Mouse (Mus musculus) liver, embryonic 15.5 days (tissue): ENCODE data around the gene S100a16. TPM values are rescaled to one million over a fixed set of nuclear protein-coding genes. Genes with fewer than 3 reads are reported as not detected.

Experiments
- ATAC-seq: fragments of 200-750 bp; cut with Nextera tagmentation; 2 replicates; pipeline ENCODE4 v1.8.0; 2017; ENCODE audit warnings: moderate number of reproducible peaks, mild to moderate bottlenecking, moderate library complexity; ENCODE audit not compliant: insufficient read depth
- H3K27ac ChIP-seq: fragments of 300-500 bp; sonication (generic); replicated peaks from 2 replicates; pipeline ENCODE4 v1.5.1; 2015; ENCODE audit warnings: mild to moderate bottlenecking, inconsistent platforms
- H3K27me3 ChIP-seq: fragments of 300-500 bp; sonication (generic); 2 replicates; pipeline ENCODE4 v1.6.1; 2015; ENCODE audit warnings: mild to moderate bottlenecking, inconsistent platforms
- H3K36me3 ChIP-seq: fragments of 300-500 bp; sonication (generic); replicated peaks from 2 replicates; pipeline ENCODE4 v1.6.1; 2015; ENCODE audit warnings: moderate library complexity, mild to moderate bottlenecking, inconsistent platforms
- H3K4me1 ChIP-seq: fragments of 300-500 bp; sonication (generic); replicated peaks from 2 replicates; pipeline ENCODE4 v1.6.1; 2015; ENCODE audit warnings: inconsistent platforms
- H3K4me2 ChIP-seq: fragments of 300-500 bp; sonication (generic); 2 replicates; pipeline ENCODE4 v1.6.1; 2015; ENCODE audit warnings: moderate library complexity, mild to moderate bottlenecking, inconsistent platforms
- H3K4me3 ChIP-seq: fragments of 300-500 bp; sonication (generic); replicated peaks from 2 replicates; pipeline ENCODE4 v1.5.1; 2015; ENCODE audit warnings: mild to moderate bottlenecking, inconsistent platforms
- H3K9ac ChIP-seq: fragments of 300-500 bp; sonication (generic); 2 replicates; pipeline ENCODE4 v1.6.1; 2015; ENCODE audit warnings: moderate library complexity, mild to moderate bottlenecking, inconsistent platforms
- H3K9me3 ChIP-seq: fragments of 300-500 bp; sonication (generic); replicated peaks from 2 replicates; pipeline ENCODE4 v1.6.1; 2016; ENCODE audit warnings: inconsistent platforms
- WGBS: fragments of 180-500 bp; shearing (Covaris S2); methylation state at CpG from one replicate; pipeline ENCODE4 v1.1.7; 2015; ENCODE audit warnings: mixed read lengths; ENCODE audit not compliant: insufficient replicate concordance; 5-methylcytosine and 5-hydroxymethylcytosine counted together
- polyA plus RNA-seq: library from polyadenylated mRNA; unstranded; fragments of >200 nt; fragmentation: Nextera tagmentation; extraction: Ambion mirVana; gene quantifications from 2 replicates; pipeline ENCODE4 v1.2.1, GENCODE M21; 2015

The S100a16 gene
- 32.3 and 34.4 TPM in 2 replicates for polyA plus RNA-seq

DNA sequence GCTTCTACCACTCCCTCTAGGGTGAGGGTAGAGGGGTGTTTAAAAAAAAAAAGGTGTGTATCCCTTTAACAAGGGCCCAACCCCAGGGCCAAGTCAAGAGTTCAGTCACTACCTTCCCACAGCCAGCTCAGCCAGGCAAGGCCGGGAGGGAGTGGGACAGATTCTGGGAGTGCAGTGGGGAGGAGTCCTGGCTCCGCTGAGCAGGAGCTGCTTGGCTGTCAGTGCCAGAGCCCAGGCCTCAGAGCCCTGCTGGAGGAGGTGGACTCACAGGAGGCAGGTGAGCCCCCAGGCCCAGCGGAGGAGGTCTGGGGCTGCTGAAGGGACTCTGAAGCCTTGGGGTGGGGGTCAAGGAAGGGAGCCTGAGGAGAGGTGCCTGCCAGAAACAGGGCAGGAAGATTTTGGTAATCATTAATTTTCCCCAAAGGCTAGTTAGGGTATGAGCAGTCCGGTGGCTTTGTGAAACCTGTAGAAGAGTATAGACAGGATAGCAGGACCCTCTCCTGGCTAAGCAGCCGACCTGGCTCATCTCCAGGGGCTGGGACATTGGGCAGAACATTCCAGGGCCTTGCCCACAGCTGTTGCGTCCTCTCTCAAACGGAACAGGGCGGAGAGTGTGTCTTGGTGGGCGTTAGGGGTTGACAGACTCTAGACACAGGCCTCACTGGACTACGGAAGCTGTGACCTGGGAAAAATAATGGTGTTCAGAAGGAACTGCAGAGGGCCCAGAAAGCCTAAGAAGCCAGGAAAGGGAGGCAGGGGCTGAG is at the start of gene S100a16:
S100a16 (plus strand) TSS at position 114 of the 764 bp plus-strand sequence.
- no peaks in the 10 kb centered on the region for H3K27me3 ChIP-seq
- H3K9me3 ChIP-seq = no peaks in the 10 kb centered on the region
- H3K27ac ChIP-seq = peak within 1 kb of the TSS; percentile 49; the same call in 1 of the 2 replicates
- H3K4me3 ChIP-seq = peak within 1 kb of the TSS; percentile 30
- H3K9ac ChIP-seq = peak within 1 kb of the TSS; percentile 25; the same call in 1 of the 2 replicates
- H3K36me3 ChIP-seq = no peaks in the 10 kb centered on the region
- H3K4me1 ChIP-seq = no peaks in the 10 kb centered on the region
- 45% methylated on average over 10 of the region's 10 CpGs for WGBS
- peak within 1 kb of the TSS; percentile 48 for H3K4me2 ChIP-seq
- ATAC-seq = peak; percentile 71

DNA sequence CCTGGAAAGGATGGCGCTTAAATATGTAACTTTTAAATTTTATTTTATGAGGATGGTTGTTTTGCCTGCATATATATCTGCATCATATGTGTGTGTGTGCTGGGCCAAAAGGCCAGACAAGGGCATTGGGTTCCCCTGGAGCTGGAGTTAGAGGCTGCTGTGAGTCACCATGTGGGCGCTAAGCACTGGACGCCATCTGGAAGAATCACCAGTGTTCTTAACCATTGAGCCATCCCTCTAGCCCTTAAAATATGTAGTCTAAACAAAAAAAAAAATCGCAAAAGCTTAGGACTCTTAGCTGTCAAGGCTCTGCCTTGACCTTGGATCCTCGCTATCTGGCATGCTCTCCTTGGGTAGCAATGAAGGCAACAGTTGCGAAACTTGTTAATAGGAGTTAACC is 48.5 kb upstream of the S100a16 start:
- Histone ChIP-seq H3K9ac (no peak overlapping the region), H3K36me3 (peaks cover 58% of the 10 kb centered on the region), H3K4me1 (peaks cover 22% of the 10 kb centered on the region), H3K4me3 (no peak overlapping the region), H3K4me2 (no peak overlapping the region), H3K27ac (no peak overlapping the region), H3K27me3 (no peaks in the 10 kb centered on the region), H3K9me3 (no peaks in the 10 kb centered on the region)
- no peak for ATAC-seq
- WGBS = 83% methylated on average over 6 of the region's 6 CpGs

DNA sequence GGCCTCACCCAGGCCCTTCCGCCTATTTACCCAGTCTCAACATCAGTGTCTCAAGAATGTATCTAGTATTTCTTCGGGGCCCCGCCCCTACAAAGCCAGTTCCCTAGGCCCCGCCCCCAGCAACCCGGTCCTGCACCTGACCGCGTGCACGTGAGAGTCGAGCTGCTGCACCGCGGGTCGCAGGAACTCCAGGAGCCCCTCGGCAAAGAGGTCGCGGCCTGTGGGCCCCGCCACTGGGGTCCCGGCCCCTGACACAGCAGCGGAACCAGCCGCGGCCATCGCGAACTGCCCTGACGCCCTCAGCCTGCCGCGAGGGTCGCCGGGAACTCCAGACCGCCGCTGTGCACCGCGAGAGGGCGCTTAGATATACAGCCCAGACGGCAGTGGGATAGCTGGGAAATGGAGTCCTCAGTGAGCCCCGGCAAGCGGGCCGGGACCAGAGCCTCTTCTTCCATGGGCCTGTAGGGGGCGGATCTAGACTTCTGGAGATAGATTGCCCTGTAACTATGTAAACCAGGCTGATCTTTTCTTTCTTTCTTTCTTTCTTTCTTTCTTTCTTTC is 46.3 kb upstream of the S100a16 start, which contains the start of gene Snapin:
Snapin (minus strand) TSS at position 338 of the 561 bp plus-strand sequence.
- Histone ChIP-seq H3K36me3 (peaks cover 46% of the 10 kb centered on the region), H3K4me2 (peak within 1 kb of the TSS; percentile 73)
- WGBS = under 1% methylated on average over 37 of the region's 37 CpGs

DNA sequence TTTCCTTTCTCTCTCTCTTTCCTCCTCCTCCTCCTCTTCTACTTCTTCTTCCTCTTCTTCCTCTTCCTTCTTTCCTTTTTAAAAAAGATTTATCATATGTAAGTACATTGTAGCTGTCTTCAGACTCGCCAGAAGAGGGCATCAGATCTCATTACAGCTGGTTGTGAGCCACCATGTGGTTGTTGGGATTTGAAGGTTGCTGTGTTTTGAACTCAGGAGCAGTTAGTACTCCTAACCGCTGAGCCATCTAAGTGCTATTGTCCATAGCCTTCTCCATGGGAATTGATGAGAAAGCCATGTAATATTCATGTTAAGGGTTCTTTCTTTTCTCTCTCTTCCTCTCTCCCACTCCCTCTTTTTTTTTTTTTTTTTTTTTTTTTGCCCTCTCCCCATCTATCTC is 45.7 kb upstream of the S100a16 start:
- Histone ChIP-seq H3K9me3 (no peaks in the 10 kb centered on the region), H3K36me3 (peaks cover 46% of the 10 kb centered on the region), H3K27ac (peak overlapping the region; percentile 61; the same call in 1 of the 2 replicates), H3K27me3 (no peaks in the 10 kb centered on the region), H3K9ac (no peak overlapping the region), H3K4me3 (peak overlapping the region; percentile 24; the same call in 1 of the 2 replicates), H3K4me2 (peak overlapping the region; percentile 73), H3K4me1 (peaks cover 25% of the 10 kb centered on the region)
- peak; percentile 38 for ATAC-seq
- WGBS = 35% methylated on average over 2 of the region's 2 CpGs

More for the DNA sequence above, 46.3 kb upstream of the S100a16 start, which contains the start of gene Snapin:
- ATAC-seq = peak; percentile 99
- Histone ChIP-seq H3K9ac (peak within 1 kb of the TSS; percentile 80), H3K4me1 (peaks cover 25% of the 10 kb centered on the region), H3K27ac (peak within 1 kb of the TSS; percentile 82), H3K4me3 (peak within 1 kb of the TSS; percentile 91), H3K9me3 (no peaks in the 10 kb centered on the region), H3K27me3 (no peaks in the 10 kb centered on the region)

DNA sequence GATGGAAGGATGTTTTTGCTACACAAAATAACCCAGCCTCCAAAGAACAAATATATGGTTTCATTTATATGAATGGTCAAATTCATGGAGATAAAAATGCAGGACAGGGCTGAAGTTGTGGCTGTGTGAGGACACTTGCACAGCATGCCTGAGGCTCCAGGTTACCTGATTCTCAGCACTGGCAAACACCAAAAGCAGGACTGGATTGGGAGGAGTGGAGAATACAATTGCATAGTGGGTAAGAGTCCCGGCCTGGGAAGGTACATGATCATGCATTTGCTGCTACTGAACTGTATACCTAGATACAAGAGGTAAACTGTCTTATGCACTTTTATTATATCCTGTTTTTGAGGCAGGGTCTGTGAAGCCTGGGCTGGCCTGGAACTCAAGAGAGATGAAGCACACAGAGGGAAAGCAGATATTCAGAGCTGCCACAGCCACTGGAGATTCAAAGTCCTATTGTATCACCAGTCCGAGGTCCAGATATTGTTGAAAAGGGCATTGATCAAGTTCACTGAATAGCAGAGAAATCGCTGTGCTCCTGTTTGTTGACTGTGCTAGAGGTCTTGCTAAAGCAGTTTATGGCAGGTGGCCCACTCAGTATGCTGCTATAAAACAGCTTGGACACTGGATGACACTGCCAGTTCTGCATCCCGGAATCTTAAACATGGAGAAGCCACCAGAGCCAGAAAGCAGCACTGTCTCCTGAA is 43.1 kb upstream of the S100a16 start:
- H3K27me3 ChIP-seq = no peaks in the 10 kb centered on the region
- H3K4me1 ChIP-seq = peaks cover 25% of the 10 kb centered on the region
- ATAC-seq = no peak
- WGBS = 63% methylated on average over 4 of the region's 4 CpGs
- H3K9ac ChIP-seq = no peak overlapping the region
- peaks cover 48% of the 10 kb centered on the region for H3K36me3 ChIP-seq
- no peak overlapping the region for H3K4me3 ChIP-seq
- H3K9me3 ChIP-seq = no peaks in the 10 kb centered on the region
- no peak overlapping the region for H3K27ac ChIP-seq
- H3K4me2 ChIP-seq = no peak overlapping the region

- Histone ChIP-seq H3K36me3 (peaks cover 59% of the 10 kb centered on the region), H3K4me1 (0 out of 2 replicates have a peak, but pooled peaks cover 9% of the 10 kb centered on the region)
- no peak for ATAC-seq
These were observed 41.1 kb upstream of the S100a16 start for GRCm38 (mm10) chr3:90495850-90496525.

DNA sequence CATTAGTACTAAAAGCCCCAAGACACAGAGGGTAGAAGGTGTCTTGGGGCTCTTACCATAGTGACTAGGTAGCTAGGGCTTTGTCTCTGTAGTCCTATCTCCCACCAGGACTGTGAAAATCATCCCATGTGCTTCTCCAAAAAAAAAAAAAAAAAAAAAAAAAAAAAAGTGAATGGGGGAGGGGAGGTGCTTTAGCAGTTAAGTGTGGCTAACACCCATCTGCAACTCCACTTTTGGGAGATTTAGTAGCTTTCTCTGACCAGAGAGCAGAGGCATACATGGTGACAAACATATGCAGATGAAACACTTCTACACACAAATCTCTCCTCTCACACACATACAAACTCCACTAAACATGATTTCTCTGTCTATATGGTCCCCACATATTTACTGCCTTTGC is 39.5 kb upstream of the S100a16 start:
- H3K36me3 ChIP-seq = peaks cover 76% of the 10 kb centered on the region
- ATAC-seq = no peak
- H3K9me3 ChIP-seq = no peaks in the 10 kb centered on the region
- H3K27me3 ChIP-seq = no peaks in the 10 kb centered on the region
- no peak overlapping the region for H3K4me3 ChIP-seq
- no peak overlapping the region for H3K9ac ChIP-seq
- H3K27ac ChIP-seq = no peak overlapping the region
- no peak overlapping the region for H3K4me2 ChIP-seq
- H3K4me1 ChIP-seq = 0 out of 2 replicates have a peak, but pooled peaks cover 4% of the 10 kb centered on the region

More at GRCm38 (mm10) chr3:90495850-90496525, 41.1 kb upstream of the S100a16 start:
- Histone ChIP-seq H3K4me3 (no peak overlapping the region), H3K9ac (no peak overlapping the region), H3K27ac (no peak overlapping the region), H3K9me3 (no peaks in the 10 kb centered on the region), H3K4me2 (no peak overlapping the region), H3K27me3 (no peaks in the 10 kb centered on the region)
- 84% methylated on average over 7 of the region's 7 CpGs for WGBS

GRCm38 (mm10) chr3:90503444-90503843 is 33.6 kb upstream of the S100a16 start:
- Histone ChIP-seq H3K36me3 (peaks cover 90% of the 10 kb centered on the region), H3K27me3 (no peaks in the 10 kb centered on the region), H3K4me1 (peaks cover 15% of the 10 kb centered on the region), H3K9ac (no peak overlapping the region), H3K4me3 (no peak overlapping the region), H3K4me2 (no peak overlapping the region), H3K9me3 (no peaks in the 10 kb centered on the region), H3K27ac (no peak overlapping the region)
- WGBS = 79% methylated on average over 4 of the region's 4 CpGs
- no peak for ATAC-seq

DNA sequence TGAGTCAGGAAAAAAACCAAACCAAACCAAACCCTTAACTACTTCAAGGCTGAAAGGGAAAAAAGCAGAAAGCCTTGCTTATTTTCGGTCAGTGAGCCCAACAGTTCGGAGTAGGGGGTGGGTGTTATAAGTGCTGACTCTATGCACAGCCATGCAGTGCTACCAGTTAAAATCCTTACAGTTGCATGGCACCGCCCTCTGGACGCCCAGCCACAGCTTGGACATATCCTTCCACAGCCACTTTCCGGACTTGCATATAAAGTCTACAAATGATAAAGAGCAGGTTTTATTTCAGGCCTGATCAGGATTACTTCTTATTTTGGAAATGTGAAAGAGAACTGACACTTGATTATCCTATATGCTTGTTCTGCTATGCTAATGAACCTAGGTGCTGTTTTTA is 31.8 kb upstream of the S100a16 start:
- Histone ChIP-seq H3K36me3 (peaks cover 72% of the 10 kb centered on the region), H3K9ac (no peak overlapping the region), H3K9me3 (no peaks in the 10 kb centered on the region), H3K27me3 (no peaks in the 10 kb centered on the region), H3K27ac (no peak overlapping the region), H3K4me3 (no peak overlapping the region), H3K4me1 (peaks cover 21% of the 10 kb centered on the region), H3K4me2 (no peak overlapping the region)
- ATAC-seq = no peak
- 91% methylated on average over 5 of the region's 5 CpGs for WGBS

DNA sequence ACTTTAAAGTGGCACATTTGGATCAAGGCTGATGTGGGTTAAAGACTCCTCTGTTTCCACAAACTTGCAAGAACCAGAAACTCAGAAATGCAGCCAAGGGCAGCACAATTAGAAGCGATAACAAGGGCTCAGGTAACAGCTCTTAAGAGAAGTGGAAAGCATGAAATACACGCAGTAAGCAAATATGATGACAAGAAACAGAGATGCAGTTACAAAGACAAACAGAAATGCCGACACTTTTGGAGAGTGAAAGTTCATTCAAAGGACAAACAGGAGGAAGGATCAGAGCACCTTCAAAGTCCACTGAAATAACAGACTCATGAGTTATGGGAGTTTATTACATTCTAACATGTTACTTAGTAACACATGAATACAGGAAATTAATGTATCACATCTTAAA is 30.7 kb upstream of the S100a16 start:
- no peak for ATAC-seq
- H3K36me3 ChIP-seq = peaks cover 68% of the 10 kb centered on the region
- no peak overlapping the region for H3K4me2 ChIP-seq

More for the DNA sequence above, 30.7 kb upstream of the S100a16 start:
- Histone ChIP-seq H3K9ac (no peak overlapping the region), H3K27ac (no peak overlapping the region), H3K4me1 (peaks cover 21% of the 10 kb centered on the region), H3K4me3 (no peak overlapping the region), H3K27me3 (no peaks in the 10 kb centered on the region), H3K9me3 (no peaks in the 10 kb centered on the region)
- 81% methylated on average over 3 of the region's 3 CpGs for WGBS
